Mouse (Mus musculus): ENCODE measurements around the gene Aldh1b1.

Aldh1b1 gene

DNA sequence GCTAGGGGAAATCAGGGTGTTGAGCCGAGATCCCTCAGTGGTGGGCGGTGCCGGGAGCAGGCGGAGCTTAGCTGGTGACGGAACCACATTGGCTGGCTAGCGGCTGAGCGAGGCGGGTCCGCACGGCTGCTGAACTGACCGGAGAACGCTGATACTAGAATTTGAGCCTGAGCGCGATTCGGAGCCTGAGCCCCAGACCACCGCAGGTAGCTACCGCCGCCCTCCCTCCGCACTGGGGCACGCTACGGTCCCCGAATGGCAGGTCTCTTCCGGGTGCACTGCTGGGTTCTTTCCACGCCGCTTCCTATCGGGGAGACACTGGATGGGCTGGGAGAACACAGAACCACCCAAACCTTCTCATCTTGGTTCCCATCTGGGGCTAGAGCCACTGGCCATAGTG lies at the start of gene Aldh1b1:
Gene Aldh1b1, plus strand, starts transcription at position 59 of the 400 bp plus-strand sequence.
- peak; percentile 86 to 92 for DNase-seq (ENCODE audit: inconsistent age in 2 of 2, low spot score in 1 of 2)

DNA sequence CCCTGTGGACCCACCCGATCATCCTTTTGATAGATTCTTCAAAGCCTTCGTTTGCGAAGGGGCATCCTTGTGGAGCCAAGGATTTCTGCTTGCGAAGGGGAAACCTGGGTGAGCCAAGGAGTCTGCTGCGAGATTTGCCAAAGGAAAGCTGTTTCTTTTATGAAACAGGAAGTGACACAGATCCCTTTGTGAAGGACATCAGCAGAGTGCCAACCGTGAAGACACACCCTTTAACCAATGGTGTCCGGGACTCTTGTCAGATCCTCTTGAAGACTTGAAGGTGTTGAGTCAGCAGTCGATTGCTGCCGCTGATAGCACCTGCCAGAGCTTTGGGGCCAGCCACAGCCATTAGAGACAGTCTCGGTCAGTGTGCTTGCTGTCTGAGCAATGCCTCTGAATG lies 49.4 kb upstream of the Aldh1b1 start:
- DNase-seq (ENCODE audit: inconsistent age in 2 of 2, low spot score in 1 of 2), result no peak

DNA sequence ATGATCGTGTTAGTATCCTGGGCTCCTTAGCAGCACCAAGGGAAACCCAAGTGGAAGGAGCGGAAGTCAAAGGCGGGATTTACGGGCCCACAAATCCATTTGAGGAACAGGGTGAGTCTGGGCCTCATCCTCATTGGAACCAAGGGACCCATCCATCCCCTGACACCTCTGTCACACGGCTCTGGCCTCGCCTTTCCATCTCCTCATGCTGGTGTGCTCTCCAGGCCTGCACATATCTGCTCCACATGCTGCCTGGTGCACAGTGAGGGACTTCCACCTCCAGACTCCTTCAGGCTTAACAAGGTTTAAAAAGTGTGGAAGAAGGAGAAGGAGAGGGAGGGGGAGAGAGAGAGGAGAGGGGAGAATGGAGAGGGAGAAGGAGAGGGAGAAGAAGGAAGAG lies 48.3 kb upstream of the Aldh1b1 start:
- no peak for DNase-seq (ENCODE audit: inconsistent age in 2 of 2, low spot score in 1 of 2)

DNA sequence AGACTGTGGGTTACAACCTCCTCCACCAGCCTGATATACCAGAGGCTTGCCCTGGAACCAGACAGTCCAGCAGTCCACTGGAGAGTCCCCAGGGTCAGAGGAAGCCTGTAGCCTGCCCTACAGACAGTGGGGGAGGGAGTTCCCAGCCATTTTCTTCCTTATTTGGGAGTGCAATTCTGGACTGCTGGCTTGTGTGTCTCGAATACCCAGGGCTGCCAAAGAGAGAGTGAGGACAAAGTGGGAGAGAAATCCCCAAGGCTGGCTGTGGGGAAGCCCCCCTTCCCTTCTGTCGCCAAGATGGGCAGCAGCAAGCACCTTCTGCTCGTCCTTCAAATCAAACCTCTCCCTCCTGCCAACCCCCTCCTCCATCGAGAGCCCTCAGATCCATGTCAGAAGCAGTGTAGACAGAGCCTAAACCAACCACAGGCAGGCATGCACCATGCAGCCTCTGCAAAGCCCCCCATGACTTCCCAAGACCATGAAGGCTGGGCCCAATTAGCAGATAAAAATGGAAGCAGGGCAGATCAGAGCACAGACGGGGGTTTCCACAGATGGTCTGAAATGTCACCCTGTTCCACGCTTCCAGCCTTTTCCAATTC lies 45.5 kb upstream of the Aldh1b1 start:
- no peak for DNase-seq (ENCODE audit: inconsistent age in 2 of 2, low spot score in 1 of 2)

DNA sequence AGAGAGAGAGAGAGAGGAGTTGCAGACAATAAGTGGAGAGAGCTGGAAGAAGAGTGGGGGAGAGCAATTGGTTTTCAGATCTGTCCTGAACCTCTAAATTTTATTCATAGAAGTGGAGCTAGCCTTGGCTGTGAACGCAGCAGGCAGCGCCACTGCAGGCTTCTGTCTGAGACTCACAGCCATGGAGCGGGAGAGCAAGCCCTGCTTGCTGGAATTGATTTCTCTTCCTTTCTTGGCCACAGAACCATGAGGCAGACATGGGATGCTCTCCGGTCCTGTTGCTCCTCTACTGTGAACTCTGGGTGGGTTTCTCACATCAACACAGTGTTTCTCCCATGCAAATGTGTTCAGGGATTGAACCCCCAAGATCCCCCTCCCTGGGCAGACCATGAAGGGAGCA lies 44.7 kb upstream of the Aldh1b1 start:
- DNase-seq (ENCODE audit: inconsistent age in 2 of 2, low spot score in 1 of 2), result no peak

DNA sequence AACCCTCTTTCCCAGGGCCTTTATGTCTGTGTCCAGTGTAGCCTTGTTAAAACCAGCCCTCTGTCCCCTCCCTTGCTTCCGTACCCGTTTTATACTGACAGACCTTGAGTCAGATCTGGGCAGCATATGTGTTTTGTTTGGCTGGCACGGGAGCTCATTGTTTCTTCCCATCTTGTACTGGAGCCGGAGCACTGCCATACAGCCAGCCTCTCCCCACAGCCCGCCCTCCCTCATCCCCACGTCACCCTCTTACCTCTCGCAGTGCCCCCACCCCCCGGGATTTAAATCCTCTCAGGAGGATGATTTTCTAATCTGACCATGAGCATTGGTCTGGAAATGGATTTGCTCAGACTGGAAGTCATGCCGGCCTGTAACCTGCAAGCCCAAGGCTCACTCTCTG lies 43.7 kb upstream of the Aldh1b1 start:
- DNase-seq (ENCODE audit: inconsistent age in 2 of 2, low spot score in 1 of 2), result no peak

DNA sequence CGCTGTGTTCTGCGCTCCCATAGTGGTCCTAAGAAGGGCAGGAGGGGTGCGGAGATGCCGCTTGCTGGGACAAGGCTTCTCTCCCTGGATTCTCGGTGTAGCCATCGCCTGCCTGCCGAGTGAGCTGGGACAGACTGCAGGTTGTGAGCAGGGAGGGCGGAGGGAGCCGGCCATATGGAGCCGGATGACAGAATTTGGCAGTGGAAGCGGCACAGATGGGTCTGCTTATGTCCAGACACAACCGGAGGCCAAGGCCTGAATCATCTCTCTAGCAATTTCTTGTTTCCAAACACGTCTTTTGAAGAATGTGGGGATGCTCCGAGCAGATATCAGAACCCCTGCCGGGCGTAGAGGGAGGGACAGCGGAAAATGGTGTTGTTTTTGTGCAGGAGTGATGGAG lies 42.9 kb upstream of the Aldh1b1 start:
- DNase-seq (ENCODE audit: inconsistent age in 2 of 2, low spot score in 1 of 2), result no peak

DNA sequence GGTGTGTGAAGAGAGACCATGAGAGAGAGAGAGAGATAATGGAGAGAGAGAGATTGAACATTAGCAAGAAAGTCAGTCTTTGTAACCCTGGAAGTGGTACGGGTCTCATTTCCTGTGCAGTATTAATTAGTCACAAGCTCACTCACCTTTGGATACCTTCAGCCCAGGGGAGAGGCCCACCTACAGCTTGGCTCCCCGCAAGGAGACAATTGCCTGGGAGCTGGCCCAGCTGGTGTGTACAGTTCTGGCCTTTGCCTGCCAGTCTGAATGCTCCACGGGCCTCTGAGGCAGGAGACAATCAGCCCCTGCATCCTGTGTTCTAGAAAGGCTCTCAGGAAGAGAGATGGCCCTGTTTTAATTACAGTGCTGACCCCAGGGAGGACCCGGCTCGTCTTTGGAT lies 40.9 kb upstream of the Aldh1b1 start:
- no peak for DNase-seq (ENCODE audit: inconsistent age in 2 of 2, low spot score in 1 of 2)

DNA sequence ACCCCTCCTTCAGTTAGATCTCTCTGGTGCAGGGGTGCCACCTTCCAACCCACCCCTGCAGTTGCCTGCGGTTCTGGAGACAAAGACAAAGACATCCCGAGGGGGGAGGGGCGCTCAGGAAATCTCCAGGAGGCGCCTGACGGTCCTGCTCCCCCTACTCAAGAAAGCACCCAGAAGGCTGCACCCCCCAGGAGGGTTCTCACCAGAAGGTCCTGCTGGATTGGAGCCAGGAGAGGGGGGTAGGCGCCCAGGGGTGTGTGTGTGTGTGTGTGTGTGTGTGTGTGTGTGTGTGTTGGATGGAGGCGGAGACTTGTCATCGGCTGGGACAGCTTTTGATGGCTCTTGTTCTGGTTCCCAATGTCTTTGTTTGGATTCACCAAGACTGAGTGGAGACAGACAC lies 39.4 kb upstream of the Aldh1b1 start:
- no peak for DNase-seq (ENCODE audit: inconsistent age in 2 of 2, low spot score in 1 of 2)

DNA sequence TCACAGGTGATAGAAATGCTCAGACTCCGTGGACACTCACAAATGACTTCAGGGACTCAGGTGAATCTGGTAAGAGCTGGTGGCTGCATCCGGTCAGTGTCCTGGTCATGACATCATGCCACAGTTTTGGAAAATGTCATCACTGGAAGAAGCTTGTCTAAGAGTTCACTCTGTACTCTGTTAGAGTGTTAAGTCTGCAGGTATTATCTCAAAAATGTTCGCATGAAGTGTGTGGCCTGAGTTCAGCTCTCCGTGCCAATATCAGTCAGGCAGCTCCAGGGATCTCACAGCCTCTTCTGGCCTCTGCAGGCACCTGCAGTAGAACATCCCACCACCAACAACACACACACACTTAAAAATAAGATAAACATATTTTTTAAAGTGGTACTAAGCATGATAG lies 36.2 kb upstream of the Aldh1b1 start:
- no peak for DNase-seq (ENCODE audit: inconsistent age in 2 of 2, low spot score in 1 of 2)

DNA sequence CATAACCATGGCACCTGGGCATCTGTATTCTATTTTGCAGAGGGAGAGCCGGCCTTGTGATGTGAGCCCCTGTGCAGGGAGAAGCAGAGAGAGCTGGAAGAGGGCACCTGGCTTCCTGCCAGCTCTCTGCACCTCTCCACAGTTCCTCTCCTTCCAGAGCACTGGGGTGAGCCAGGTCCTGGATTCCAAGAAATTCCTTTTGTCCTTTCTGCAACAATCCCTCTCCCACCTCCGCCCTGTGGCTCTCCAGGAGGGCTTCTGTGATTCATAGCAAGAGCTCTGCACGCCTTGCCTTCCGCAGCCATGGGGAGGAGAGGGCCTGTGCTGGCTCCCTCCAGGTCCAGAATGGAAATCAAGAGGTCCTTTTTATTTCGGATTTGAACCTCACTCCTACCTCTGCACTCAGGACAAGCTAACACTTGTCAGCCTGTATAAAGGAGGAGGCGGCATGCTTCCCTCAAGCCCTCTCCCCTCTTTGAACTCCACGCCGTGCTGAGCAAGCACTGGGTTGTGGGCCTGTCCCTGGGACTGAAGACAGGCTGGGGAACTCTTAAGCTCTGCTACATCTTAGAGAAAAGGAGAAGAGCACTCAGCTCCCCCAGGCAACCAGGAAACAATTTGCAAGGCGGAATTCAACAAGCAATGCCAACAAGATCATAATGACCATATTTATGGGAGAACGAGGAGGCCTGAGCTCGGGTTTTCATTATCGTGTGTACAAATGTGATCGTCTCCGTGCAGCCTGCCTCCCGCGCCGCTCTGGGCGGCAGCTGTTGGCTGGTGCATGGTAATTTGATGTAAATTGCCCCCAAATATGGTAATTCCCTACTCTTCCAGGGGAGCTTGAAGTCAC lies 35.3 kb upstream of the Aldh1b1 start:
- no peak for DNase-seq (ENCODE audit: inconsistent age in 2 of 2, low spot score in 1 of 2)

DNA sequence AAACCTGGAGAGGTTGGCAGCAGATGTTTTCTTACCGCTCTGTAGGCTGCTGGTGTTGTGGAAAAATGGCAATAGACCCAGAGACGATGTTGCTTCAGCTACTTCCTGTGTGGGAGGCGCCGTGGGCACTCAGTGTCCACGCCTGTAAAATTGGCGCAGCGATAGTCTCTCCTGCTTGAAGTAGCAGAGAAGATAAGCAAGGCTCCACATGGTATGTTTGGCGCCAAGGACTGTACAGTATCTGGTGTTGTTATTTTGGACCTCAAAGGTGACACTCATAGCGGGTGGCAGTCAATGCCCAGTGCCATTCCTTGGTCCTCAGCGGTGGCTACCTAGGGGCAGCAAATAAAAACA lies 34.7 kb upstream of the Aldh1b1 start:
- no peak for DNase-seq (ENCODE audit: inconsistent age in 2 of 2, low spot score in 1 of 2)

DNA sequence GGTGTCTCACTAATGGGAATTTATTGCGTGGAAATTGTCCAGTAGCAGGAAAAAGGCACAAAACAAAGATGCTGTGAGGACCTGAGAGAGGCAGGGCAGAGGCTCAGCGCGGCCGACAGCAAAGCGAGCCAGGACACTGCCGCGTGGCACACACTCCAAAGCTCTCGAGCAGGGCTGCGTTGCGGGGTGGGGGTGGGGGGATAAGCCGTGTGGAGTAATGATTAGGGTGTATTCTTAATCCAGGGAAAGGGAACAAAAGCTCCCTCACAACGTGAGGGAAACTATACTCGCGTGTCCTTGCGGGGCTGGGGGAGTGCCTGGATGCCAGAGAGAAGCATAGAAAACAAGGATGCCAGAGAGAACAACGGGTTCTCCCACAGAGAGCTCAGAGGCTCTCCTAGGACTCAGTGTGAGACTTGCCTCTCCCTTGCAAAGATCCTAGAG lies 33.7 kb upstream of the Aldh1b1 start:
- peak in 1 of 2 experiments; percentile 41 for DNase-seq (ENCODE audit: inconsistent age in 2 of 2, low spot score in 1 of 2)

DNA sequence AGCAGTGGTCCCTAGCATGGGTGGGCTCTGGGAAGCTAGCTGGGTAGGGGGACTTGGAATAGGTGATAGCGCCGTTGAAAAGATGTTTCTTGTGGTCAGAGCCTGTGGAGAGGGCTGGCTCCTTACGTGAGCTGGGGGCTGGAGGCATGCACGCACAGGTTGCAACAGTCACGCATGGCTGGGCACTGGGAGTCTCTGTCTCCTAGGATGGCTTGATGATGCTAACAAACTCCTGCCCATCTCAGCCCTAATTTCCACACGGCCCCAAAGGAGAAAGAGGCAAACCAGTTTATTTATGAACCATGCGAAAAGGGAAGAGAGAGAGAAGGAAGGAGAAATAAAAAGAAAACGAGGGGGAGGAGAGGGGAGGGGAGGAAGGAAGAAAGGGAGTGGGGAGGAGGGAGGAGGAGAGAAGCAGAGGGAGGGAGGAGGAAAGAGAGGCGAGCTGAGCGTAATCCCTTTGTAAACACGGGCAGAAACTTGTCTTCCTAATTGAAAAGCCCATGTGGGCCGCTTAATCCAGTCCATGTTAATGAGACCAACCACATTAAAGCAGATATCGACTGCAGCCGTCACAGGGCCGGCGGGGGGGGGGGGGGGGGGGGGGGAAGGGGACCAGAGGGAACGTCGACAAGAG lies 33.1 kb upstream of the Aldh1b1 start:
- no peak for DNase-seq (ENCODE audit: inconsistent age in 2 of 2, low spot score in 1 of 2)

DNA sequence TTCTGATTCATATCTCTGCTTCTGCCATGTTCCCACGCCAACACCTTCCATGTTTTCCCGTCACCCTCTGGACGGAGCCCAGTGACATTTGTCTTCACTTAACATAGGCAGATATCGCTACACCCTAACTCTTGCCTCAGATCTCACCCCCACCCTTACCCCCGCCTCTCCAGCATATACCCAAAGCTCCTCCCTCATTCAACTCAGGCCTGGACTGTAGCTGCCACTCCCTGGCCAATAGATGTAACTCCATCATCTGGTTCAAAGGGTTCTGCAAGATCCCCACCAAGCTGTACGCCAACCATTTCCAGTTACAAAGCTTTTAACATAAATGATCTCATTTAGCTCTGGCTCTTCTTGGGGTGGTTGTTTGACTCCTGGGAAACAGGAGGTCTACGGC lies 32.0 kb upstream of the Aldh1b1 start:
- no peak for DNase-seq (ENCODE audit: inconsistent age in 2 of 2, low spot score in 1 of 2)

DNA sequence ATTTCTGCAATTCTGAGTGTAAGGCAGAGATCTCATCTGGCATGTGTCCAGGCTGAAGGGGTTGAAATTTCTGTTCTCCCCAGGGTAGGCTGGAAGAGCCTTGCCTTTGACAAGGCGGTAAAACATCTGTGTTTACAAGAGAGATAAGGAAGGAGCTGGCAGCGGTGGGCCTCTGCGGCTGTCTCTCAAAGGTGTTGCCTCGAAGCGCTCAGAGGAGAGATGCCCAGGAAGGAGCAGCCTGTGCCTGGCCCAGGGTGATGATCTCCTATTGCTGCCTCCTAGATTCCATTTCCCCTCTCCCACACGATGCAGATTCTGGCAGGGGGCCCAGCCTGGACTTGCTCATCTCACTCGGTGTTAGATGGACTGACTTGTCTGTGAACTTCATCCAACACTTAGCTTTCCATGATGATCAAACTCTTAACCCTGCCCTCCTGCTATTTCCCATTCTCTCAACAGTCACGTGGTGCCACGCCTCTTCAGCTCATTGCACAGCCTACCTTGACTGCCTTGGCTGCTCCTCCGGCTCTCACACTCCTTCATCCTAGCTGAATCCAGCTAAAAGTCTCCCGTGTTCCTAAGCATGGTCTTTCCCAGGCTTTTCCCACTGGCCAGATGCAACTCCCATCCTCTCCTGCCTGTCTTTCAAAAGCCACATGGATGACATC lies 30.8 kb upstream of the Aldh1b1 start:
- DNase-seq (ENCODE audit: inconsistent age in 2 of 2, low spot score in 1 of 2), result peak; percentile 39 to 60

DNA sequence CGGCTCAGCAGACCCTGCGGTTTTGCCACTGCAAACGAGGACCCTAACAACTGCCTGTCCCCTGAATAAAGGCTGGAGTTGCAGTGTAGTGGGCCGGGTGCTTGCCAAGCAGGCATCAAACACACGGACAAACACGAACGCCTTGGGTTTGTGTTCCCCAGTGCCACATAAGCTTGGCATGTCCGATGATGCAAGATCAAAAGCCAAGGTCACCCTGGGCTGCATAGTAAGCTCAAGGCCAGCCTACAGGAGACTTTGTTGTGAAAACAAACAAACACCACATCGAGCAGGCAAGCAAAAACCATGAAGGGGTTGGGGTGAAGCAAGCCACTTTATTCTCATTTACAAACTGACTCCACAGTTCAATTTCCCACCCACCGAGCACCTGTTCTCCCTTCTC lies 29.7 kb upstream of the Aldh1b1 start:
- peak; percentile 65 to 80 for DNase-seq (ENCODE audit: inconsistent age in 2 of 2, low spot score in 1 of 2)

DNA sequence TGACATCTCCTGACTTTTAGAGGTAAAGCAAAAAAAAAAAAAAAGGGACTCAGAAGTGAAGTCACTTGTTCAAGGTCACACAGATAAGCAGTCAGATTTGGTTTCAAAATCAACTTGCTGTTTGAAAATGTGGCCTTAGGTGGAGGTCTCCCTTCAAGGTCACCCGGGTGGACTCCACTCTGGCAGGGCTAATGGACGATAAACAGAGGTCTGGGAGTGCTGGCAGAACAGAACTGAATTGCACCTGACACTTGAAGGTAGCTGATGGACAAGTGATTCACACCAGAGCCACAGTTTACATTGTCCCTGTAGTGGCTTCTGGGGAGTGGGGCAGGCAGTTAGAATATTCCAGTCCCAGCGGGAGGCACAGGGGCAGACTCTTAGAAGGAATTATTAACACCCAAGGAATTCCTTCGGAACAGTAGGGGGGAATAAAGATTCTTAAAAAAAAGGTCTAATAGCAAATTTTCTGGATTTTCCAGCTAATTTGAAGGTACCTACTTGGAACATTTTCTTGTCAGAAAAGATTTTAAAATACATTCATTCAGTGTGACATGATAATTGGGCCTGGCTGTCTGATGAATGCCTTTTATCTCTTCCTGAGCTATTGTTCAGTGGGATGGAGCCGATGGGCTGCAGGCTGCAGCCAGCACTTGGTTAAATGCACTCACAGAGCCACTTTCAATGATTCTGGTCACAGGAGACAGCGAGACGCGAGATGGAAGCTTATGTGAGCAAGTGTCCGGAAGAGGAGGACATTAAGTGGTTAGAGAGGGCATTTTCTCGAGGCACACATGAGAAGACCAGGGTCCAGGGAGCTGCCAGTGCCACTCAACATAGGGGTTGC lies 28.8 kb upstream of the Aldh1b1 start:
- DNase-seq (ENCODE audit: inconsistent age in 2 of 2, low spot score in 1 of 2), result peak; percentile 52 to 76

DNA sequence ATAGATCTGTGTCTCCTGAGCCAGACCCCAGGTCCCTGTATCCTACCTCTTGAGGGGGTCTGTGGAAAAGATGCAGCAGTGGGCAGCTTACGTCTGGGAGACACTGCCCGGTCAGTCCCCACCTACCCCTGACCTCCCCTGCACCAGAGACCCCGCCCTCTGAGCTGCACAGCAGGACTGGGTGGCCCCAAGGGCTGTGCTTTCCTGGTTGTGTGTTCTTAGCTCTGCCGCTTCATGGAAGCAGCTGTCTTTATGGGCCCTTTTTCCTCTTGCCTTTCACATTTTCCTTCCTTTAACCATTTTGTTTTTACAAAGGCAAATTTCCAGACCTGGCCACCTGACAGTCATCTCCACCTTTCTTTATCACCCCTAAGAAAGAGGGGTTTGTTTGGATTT lies 28.2 kb upstream of the Aldh1b1 start:
- no peak for DNase-seq (ENCODE audit: inconsistent age in 2 of 2, low spot score in 1 of 2)

DNA sequence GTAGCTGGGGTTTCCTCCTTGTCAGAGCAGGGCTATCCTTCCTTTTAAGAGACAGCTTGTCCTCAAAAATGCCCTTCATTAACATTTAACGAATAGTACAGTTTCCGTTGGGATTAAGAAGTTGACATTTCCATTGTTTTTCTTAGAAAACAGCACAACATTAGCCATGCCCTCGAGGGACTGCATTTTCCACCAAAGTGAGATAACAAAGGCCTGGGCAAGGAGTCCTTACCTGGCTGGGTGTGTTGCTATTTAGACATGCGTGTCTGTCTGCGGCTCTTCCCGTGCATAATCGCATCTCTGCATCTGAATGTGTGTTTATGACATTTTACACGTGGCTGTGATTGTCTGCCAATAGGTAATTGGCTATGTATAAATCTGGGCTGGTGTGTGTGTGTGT lies 27.6 kb upstream of the Aldh1b1 start:
- no peak for DNase-seq (ENCODE audit: inconsistent age in 2 of 2, low spot score in 1 of 2)

DNA sequence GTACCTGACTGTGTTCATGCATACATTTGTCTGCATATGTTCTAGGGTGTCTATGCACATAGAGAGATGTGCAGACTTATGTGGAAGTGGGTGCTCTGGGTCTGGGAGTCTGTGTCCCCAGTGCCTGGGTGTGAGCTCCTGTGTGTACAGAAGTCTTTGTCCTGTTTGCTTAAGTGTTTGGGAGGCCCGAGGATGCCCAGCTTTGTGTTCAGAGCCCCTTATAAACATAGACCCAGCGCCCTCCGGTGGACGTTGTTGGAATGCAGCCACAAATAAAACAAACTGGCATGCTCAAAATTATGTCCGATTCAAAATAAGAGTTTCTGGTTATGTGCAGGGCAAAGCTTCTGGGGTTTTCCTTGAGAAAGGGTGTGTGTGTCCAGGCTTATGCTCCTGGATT lies 27.2 kb upstream of the Aldh1b1 start:
- DNase-seq (ENCODE audit: inconsistent age in 2 of 2, low spot score in 1 of 2), result peak; percentile 61 to 84

All from adrenal gland, adult (tissue).